Mouse (Mus musculus): Measurements from ENCODE around the gene Gtf2h4.

DNA sequence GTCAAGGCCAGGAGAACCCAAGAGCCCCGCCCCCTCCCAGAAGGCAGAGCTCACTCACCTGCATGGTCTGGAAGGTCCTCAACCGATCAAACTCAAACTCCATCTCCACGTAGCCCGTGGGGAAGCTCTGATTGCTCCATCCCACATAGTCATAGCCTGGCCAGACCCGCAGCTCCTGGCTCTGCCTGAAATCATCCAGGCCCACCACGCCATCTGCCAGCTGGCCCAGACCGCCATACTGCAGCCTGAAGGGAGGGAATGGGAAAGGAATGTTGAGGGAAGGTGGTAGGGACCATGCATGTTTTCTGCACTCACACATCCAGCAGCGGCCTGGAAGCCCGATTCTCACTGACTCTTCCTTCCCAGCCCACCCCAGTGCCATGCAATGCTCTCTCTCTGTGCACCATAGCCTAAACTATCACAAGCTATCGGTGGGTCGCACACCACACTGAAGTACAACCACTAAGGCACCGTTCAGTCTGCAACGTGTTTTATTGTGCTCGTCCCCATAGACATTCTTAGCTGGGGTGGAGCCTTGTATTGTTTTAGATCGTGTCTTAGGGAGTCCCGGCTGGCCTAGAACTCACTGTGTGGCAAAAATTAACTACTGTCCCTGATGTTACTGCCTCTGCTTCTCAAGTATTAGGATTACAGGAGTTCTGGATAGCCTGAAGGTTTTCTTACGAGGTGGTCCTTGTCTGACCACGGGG lies 16.6 kb upstream of the Gtf2h4 start:
- TF ChIP-seq CTCF (IDR thresholded peaks at IDR 0.05; ENCODE audit: control insufficient read depth, insufficient read depth, low read length) (no peak), POLR2A (IDR thresholded peaks at IDR 0.05; ENCODE audit: borderline replicate concordance, control insufficient read depth, low read depth, low read length) (no peak)
